Mouse (Mus musculus) ovary, postnatal 14 days (tissue): Measurements from ENCODE around the gene Ndufs7.
"Not testable (repeated sequence)": the region's sequence is repeated elsewhere in the genome, so short reads cannot be mapped to it uniquely, and the experiment has no call there.

Source experiments
- DNase-seq: peaks from one replicate; pipeline ENCODE4 v3.0.0; 2022; ENCODE audit warnings: low spot score

Ndufs7 gene

DNA sequence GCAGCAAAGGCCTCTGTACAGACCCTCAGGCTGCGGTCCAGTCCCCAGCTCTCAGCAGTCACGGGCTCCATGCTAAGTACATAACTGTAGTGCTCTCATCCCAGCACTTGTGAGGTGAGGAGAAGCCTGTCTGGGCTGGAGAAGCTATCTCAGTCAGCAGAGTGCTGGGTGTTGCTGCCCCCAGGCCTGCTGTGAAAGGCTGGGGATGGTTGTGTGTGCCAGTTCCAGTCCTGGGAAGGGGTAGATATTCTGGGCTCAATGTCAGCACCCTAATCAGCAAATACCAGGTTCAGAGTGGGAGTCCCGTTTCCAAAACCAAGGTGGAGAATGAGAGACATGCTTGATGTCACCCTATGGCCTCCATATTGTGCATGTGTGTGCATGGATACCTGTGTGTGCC is 6.3 kb upstream of the Ndufs7 start:
- DNase-seq: no peak

DNA sequence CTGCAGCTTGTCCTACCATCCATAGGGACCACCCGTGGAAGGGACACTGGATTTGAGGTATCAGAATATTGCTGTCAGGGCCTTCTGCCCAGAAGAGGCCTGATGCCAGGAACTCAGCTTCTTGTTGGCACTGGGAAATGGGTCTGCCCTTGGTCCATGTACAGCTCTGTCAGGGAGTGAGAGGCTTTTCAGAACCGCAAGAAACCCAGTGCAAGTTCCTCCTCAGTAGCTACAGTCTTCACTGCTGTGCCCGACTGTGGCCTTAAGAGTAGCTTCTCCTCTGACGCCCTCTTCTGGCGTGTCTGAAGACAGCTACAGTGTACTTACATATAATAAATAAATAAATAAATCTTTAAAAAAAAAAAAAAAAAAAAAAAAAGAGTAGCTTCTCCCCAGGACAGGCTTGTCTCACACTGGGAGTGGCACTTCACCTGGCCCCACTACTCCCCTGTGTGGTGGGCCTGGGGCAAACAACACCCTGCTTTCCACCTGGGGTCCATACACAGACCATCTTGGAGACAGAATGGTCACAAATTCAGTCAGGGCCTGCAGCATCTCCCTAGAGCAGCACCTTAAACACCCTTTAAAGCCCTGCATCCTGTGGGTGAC is 4.0 kb upstream of the Ndufs7 start:
- no peak for DNase-seq

DNA sequence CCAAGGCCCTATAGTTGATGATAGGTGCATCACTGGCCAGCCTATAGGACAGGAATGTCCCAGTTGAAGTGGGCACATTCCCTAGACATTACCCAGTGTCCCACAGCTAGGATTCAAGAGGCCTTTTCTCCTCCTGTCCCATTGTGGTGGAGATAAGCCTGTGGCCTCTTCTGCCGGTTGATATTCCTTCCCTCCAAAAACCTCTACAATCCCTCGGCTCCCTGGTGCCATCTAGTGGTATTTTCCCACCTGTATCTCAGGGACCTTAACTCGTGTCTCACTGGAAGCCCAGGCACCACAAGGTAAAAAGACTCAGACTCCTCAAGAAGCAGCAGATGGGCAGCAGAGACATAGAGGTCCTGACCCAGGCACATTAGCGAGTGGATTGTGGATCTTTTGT is 3.3 kb upstream of the Ndufs7 start:
- DNase-seq: peak; percentile 81

- DNase-seq: no peak
Observed at GRCm38 (mm10) chr10:80247849-80248248, 1.1 kb upstream of the Ndufs7 start.

- not testable (repeated sequence) for DNase-seq
Observed at GRCm38 (mm10) chr10:80248437-80248836, 484 bp upstream of the Ndufs7 start.

- no peak for DNase-seq
Observed at GRCm38 (mm10) chr10:80250059-80250458, 1.1 kb downstream of the Ndufs7 start.

DNA sequence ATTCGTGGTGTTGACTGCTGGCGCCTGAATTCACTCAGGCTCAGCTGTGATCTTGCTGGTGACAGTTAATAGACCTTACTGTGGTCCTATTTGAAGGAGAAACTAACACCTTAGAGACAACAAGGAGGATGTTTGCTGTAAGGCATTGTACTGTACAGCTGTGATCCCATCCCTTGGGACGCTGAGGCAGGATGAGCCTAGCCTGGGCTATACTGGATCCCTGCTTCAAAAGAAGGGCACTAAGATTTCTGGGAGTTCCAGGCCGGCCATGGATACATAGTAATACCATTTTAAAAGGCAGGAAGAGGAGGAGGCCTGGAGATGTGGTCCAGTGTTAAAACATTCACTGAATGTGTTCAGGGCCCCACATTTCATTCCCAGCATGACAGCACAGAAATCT is 1.7 kb downstream of the Ndufs7 start:
- DNase-seq: no peak

DNA sequence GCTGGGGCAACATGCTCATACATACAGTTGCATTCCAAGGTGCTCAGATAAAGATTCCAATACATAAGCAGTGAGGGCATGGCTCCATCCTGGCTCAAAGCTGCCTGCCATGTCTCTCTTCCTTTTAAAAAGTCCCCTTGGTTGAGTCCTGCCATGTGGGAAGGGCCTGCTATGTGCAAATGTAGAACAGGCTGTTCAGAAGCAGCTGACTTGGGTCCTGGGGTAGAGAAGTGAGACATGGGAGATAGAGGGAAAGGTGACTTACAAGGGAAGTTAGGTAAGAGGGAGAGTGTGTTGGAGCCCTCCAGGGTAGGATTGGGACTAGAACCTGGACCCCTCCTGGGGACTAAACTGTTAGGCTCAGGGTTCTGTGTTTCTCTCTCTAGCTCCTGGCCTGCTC is 3.1 kb downstream of the Ndufs7 start:
- DNase-seq: no peak

DNA sequence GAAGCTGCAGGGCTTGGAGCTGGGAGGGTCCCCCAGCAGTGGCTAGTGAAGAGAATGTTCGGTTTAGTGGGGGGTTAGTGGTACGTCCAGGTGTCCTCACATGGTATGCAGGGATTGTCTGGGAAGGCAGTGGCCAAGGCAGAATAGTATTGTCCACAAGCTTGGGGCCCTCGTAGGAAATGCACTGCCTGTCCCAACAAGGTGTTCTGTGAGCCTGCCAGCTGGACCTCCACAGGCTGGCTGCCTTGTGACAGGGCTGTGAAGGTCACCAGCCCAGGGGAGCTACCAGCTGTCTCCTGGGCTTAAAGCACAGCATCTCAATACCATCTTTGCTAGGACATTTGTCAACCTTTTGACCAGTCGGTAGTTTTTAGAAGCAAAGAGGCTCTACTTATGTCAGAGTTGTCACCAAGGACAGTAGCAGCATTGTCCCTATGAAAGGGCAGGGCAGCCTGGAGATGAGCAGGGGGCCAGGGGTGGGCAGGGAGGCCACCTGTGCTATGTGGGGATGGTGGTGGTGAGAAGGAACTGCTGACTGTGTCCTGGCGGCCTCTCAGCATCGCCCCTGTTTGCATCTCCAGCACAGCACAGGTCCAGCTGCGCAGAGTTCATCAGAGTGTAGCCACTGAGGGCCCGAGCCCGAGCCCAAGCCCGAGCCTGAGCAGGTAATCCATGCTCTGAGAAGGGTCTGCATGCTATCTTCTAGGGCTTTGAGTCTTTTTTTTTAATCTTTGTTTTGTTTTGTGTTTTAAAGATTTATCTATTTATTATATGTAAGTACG is 3.8 kb downstream of the Ndufs7 start:
- DNase-seq: no peak

- no peak for DNase-seq
Observed at GRCm38 (mm10) chr10:80253551-80253950, 4.6 kb downstream of the Ndufs7 start.

GRCm38 (mm10) chr10:80254331-80255297 is 5.7 kb downstream of the Ndufs7 start:
- DNase-seq: no peak

DNA sequence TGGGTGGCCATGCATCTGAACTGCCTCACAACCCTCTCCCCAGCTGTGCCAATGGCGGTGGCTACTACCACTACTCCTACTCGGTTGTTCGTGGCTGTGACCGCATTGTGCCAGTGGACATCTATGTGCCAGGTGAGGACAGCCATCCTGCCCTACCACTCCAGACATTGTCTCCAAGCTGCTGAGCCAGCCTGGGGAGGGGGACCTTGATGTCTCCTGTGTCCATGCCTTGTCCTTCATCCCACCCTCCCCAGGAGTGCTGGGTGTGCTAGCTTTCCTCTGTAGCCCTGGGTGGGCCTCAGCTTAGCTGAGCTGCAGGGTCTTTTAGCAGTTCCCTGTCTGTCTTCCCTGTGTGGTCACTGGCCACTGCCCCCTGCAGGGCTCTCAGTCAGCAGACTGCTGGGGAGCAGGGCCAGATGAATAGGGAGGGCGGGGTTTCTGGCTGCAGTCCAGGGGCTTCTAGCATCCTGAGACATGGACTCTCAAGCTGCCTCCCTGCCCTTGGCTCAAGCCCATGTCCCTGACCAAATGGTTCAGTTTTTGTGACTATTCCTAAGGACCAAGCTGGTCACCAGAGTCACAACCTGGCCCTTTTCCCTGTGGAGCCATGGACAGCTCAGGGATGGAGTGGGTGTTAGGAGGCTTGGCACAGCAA is 7.1 kb downstream of the Ndufs7 start:
- DNase-seq: no peak

GRCm38 (mm10) chr10:80257936-80258335 is 9.0 kb downstream of the Ndufs7 start:
- no peak for DNase-seq

DNA sequence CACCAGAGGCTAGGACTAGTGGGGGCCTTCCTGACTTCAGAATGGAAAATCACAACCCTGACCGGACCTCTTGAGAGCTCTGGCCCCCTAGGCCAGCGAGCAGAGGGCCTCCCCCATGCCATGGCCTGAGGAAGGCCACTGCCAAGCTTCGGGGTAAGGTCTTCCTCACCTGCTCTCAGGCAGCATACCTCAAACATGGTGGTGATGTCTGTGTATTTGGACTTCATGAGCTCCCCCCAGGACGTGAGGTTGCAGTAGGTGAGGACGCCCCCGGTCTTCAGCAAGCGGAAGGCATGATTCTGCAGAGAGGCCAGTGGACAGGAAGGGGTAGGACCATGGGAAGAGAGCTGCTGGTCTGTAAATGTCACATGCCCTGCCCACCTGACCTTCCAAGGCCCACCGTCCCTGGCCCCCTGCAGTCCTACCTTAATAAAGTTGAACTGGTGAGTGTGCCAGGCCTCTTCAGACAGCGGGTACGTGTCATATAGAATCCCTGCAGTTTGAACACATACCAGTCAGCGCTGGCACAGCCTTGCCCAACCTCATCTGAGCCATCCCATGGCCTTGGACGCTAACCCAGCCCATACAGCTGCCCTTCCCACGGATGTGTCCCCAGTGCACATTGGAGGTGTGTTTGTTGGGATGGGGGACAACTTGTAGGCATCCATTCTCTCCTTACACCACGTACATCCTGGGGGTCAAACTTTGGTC is 10.0 kb downstream of the Ndufs7 start:
- DNase-seq: no peak

GRCm38 (mm10) chr10:80259463-80259805 is 10.5 kb downstream of the Ndufs7 start:
- no peak for DNase-seq

GRCm38 (mm10) chr10:80259861-80260641 is 11.1 kb downstream of the Ndufs7 start:
- DNase-seq: peak; percentile 38

DNA sequence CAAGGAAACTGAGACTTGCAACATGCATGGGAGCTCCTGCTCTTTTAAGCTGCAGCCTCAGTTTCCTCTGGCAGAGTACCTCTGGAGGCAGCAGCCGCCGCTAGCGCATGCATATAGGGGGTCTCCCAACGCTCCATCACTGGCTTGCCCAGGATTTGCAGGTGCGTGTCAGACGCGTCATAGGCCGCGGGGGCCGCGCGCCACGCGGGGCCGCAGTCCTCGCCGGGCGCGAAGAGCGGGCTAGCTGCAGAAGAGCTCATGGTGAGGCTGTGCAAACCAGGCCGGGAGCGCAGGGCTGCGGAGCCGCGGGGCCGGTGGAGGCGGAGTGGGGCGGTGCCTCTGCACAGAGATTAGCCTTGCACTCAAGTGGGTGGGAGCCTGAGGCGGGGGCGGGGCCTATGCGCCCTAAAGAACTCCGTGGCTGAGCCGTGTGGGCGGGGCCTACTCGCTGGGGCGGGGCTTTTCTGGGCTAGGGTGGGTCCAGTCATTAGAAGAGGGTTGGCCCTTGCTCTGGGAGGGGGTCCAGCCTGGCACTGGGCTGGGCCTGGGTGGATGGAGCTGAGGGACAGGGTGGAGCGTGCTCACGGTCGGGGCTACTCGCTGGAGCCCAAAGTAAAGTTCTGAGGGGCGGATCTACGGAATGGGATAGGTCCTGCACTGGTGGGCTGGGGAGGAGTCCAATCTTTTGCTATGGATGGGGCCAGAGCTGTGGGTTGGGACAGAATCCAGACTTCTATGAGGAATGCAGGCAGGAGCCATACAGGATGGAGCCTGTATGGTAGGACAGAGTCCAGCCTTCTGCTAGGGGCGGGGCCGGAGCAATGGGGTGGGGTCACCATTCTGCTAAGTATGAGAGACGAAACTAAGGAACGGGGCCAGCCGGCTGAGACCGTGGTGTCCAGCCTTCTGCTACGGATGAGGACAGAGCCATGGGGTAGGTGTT is 12.0 kb downstream of the Ndufs7 start, which contains the start of the genes Gamt and Dazap1:
Gene Gamt (minus strand): TSS at position 371 of the 943 bp plus-strand sequence.
Gene Dazap1 (plus strand): TSS at position 845 of the 943 bp plus-strand sequence.
- peak; percentile 97 for DNase-seq

GRCm38 (mm10) chr10:80261585-80261968 is 12.7 kb downstream of the Ndufs7 start:
- DNase-seq: peak; percentile 94

- no peak for DNase-seq
Observed at GRCm38 (mm10) chr10:80262169-80262568, 13.2 kb downstream of the Ndufs7 start.
